Mouse (Mus musculus): ENCODE measurements around the gene Sgtb.

The Sgtb gene

GRCm38 (mm10) chr13:104109816-104110521 is 428 bp downstream of the Sgtb start:
- peak; percentile 72 to 84 for DNase-seq (ENCODE audit: low spot score in 2 of 2)

- DNase-seq (ENCODE audit: low spot score in 2 of 2), result no peak
Measured at GRCm38 (mm10) chr13:104110526-104110925, 985 bp downstream of the Sgtb start.

DNA sequence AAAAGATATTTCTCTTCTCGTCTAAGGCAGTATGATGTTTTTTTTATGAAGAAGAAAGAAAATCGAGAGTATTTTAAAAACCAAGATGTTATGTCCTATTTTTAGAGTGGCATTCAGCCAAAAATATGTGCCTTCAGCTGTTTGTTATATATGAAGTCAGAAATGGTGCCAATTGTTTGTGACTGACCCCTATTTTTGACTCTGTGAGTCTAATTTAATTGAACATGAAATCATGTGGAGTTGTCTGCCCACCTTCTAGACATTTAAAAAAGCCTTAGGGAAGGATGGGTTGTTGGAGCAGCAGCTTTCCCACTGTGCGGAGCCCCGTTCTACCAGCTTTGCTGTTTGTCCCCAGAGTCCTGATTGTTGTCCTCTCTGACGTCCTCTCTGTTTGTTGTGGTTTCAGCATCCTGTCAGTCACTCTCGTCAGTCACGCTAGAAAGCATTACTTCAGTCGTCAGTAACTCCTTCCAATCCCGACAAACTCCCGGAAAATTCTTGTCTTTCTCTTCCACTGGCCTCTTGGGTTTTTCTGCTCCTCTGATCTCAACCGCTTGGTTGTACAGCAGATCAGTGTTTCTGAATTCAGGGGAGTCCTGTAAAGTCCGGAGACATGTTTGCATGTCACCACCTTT is 2.8 kb downstream of the Sgtb start:
- peak; percentile 42 to 58 for DNase-seq (ENCODE audit: low spot score in 2 of 2)

- DNase-seq (ENCODE audit: low spot score in 2 of 2), result no peak
Measured at GRCm38 (mm10) chr13:104113782-104114181, 4.2 kb downstream of the Sgtb start.

DNA sequence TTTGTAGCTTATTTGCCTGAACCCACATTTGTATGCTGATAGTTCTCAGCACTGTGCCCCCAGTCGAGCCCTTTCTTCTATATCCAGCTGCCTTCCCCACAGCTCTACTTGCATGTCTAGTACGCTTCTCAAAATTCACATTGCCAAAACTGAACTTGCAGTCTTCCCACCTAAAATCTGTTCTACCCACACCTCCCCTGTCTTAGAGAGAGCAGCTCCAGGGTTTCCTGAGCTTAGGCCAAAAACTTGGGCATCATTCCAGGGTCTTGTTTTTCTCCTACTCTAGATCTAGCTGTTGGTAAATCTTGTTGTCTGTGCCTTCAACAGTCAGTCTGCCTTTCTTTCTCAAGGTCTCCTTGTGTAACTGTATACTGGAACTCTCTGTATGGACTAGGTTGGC is 5.3 kb downstream of the Sgtb start:
- peak; percentile 60 to 68 for DNase-seq (ENCODE audit: low spot score in 2 of 2)

GRCm38 (mm10) chr13:104122078-104122840 is 12.7 kb downstream of the Sgtb start:
- no peak for DNase-seq (ENCODE audit: low spot score in 2 of 2)

GRCm38 (mm10) chr13:104123662-104124381 is 14.3 kb downstream of the Sgtb start:
- DNase-seq (ENCODE audit: low spot score in 2 of 2), result no peak

- no peak for DNase-seq (ENCODE audit: low spot score in 2 of 2)
Measured at GRCm38 (mm10) chr13:104132561-104132960, 23.0 kb downstream of the Sgtb start.

- no peak for DNase-seq (ENCODE audit: low spot score in 2 of 2)
Measured at GRCm38 (mm10) chr13:104134510-104135085, 25.1 kb downstream of the Sgtb start.

DNA sequence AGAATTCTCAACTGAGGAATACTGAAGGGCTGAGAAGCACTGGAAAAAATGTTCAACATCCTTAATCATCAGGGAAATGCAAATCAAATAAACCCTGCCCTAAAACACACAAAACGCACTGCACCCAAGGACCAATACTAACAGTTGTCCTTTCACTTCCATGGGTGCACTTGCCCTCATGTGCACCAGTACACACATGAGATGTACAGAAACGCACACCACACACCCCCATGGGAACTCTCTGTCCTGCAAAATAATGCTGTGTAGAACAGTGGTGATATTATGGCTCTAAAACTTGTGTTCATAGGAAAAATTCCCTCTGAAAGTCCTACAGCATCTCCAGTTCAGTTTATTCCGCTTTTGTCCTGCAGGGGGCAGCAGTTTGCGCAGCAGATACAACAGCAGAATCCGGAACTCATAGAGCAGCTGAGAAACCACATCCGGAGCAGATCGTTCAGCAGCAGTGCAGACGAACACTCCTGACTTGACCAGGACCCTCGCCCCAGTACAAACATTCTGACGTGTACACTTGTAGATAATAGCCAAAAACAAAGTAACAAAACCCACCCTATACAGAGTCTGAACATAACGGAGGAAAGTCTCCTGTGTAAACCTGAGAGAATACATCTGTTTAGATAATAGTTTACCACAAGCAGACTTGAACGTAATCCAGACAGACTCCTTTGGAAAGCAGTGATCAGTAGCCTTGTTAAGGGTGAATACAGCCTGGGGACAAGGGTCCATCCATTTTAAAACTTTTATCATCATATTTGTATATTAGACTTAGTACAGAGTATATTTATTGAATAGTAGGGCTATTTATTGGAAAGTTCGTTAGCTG is 30.0 kb downstream of the Sgtb start:
- DNase-seq (ENCODE audit: low spot score in 2 of 2), result peak; percentile 87 to 89

DNA sequence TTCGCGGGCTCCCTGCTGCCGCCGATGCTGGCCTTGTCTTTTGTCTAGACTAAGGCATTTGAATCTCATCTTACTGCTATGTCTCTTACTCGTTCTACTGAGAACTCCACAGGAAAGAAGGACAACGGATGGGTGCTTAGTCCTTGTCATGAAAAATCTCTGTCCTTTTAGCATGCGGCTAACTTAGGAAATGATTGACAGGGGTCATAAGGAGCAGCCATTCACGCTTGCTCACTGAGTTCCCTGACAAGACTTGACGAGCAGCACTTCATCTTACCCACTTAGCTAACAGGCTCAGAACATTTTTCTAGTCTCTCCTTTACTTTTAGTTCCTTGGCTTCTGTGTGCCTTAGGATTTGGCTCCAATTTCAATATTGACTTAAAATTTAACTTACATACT is 35.3 kb downstream of the Sgtb start:
- DNase-seq (ENCODE audit: low spot score in 2 of 2), result no peak

DNA sequence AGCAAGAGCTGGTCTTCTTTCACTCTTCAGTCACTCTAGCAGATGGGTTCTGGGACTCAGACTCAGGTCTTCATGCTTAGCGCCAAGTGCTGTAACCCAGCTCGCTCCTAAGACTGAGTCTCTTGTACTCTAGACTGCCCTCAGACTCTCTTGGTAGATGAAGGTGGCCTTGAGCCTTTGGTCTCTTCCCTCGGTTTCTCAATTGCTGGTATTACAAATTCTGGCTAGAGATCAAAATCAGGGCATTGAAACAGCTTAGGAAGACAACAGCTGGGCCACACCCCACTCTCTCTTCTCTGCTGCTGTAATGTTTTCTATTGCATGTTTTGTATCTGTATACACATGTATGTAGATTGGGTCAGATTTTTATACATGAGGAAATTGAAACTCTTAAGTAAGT is 36.1 kb downstream of the Sgtb start:
- no peak for DNase-seq (ENCODE audit: low spot score in 2 of 2)

DNA sequence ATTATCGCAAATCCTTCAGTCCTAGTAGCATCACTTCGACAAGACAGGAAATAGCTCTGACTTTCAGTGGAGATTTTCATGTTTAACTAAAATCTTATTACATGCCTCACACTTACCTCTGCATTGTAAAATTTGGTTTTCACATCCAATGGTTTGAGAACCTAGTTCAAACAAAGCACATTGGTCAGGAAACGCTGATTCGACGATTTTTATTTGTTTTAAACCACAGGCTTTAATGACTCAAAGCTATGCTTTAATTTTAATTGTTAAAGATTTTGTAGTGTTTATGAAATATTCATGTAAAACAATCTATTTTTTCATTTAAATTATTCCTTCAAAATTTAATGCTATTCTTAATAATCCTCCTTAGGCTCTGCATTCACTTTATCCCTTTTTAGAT is 44.6 kb downstream of the Sgtb start:
- DNase-seq (ENCODE audit: low spot score in 2 of 2), result no peak

DNA sequence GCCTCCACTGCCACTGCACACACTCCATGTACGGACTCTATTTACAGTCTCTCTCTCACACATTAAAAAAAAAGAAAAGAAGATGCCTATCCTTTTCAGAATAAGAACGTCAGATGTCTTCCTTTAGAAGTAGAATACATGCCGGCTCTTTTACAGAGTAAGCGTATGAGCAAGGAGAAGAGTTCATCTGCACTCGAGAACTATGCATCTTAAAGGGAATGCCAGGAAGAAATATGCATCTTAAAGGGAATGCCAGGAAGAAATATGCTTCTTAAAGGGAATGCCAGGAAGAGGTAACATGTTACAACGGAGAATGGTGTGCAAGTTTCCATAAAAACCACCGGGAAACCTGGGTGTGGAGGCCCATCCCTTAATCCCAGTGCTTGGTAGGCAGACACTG is 45.6 kb downstream of the Sgtb start:
- DNase-seq (ENCODE audit: low spot score in 2 of 2), result no peak

GRCm38 (mm10) chr13:104155686-104156085 is 46.1 kb downstream of the Sgtb start:
- DNase-seq (ENCODE audit: low spot score in 2 of 2), result no peak

DNA sequence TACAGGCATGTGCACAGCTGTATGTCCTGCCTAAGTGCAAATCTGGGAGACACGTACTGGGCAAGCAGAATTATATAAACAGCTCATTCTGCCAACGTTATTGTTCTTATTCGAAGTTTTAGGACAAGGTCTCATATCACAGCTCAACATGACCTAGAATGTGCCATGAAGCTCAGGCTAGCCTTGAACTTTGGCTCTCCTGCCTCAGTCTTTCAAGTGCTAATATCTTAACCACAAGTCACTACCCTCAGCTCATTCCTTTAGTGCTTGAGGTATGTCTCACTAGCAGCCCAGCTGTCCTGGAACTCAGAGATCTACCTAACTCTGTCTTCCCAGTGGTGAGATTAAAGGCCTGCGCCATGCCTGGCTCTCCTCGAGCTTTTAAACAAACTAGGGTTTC is 62.2 kb downstream of the Sgtb start:
- DNase-seq (ENCODE audit: low spot score in 2 of 2), result no peak

DNA sequence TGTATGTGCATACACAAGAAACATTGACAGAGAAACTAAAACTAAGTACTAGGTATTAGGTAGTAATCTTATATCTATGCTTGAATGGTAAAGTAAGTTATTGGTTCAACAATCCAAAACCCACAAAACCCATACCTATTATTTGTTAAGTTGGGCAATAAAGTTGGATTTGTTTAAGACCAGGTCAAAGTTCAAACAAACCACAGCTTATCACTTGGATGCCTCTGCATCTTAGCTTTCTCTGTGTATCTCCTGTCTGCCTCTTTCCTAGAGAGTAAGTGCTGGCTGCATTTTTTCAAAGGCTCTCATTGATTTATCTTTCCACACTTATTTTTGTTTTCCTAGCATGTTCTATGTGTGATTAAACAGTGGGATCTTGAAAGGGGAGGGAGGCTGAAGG is 63.0 kb downstream of the Sgtb start:
- no peak for DNase-seq (ENCODE audit: low spot score in 2 of 2)

DNA sequence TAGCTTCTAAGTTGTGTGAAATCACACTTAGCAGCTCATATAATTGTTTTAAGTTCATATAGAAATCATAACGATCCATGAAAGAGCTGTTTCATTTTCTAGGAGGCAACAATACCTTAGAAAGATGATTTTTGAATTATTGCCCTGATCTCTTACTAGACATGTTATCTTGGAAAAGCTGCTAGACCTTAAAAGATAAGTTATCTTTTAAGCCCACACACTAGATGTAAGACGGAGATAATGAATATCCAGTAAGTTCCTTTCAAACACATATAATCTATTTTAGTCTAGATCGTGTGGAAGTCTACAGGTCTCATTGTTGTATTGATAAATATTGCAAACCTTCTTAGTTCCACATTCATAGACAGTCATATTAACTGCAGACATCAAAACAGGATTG is 67.3 kb downstream of the Sgtb start:
- DNase-seq (ENCODE audit: low spot score in 2 of 2), result no peak

- DNase-seq (ENCODE audit: low spot score in 2 of 2), result peak; percentile 91 to 93
Measured at GRCm38 (mm10) chr13:104177796-104178649, 68.5 kb downstream of the Sgtb start, which contains the start of gene Trappc13. TSS of gene Trappc13 (minus strand) at chr13:104178469.

DNA sequence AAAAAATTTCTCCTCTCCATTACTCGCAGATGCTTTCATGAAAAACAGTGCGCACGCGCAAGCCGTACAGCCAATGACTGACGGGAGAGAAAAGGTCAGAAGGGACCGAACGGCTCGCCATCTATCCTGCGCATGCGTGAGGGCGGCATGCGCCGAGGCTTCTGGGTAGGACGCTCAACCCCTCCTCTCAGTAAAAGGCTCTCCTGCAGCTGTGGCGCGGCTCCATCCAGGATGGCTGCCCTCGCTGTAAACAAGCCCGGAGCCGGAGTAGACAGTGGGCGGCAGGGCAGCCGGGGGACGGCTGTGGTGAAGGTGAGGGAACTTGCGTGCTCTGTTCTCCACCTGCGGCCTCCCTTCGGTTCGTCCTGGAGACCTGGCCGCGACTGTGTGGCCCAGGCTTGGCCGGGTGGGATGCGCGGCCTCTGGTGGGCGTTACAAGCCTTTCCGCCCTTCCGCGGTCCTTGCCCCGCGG is 69.1 kb downstream of the Sgtb start, which contains the start of gene Trim23:
Trim23 (plus strand) TSS at position 148 of the 472 bp plus-strand sequence.
- peak; percentile 99 for DNase-seq (ENCODE audit: low spot score in 2 of 2)
